Mouse (Mus musculus): Measurements from ENCODE around the gene Ccdc81.

GRCm38 (mm10) chr7:89833521-89833920, 69.9 kb downstream of the Ccdc81 start:
- TF ChIP-seq CTCF (IDR thresholded peaks at IDR 0.05; ENCODE audit: borderline replicate concordance, insufficient read depth, low read length) (no peak), POLR2A (IDR thresholded peaks at IDR 0.05; ENCODE audit: low read depth, low read length) (no peak)
